Mouse (Mus musculus) lung, postnatal 0 days (tissue): ENCODE results near the gene Slc4a8. TPM values are rescaled to one million over a fixed set of nuclear protein-coding genes. Genes with fewer than 3 reads are reported as not detected.
A peak's percentile ranks its signal among the peaks of the same experiment; 100 is the strongest.

Experiments
- ATAC-seq: fragments of 200-750 bp; cut with Nextera tagmentation; 2 replicates; pipeline ENCODE4 v1.8.0; 2017; ENCODE audit warnings: moderate library complexity
- DNase-seq: peaks from one replicate; pipeline ENCODE4 v3.0.0-alpha.2; 2016; ENCODE audit warnings: low spot score
- H3K27ac ChIP-seq: fragments of 300-500 bp; sonication (generic); 2 replicates; pipeline ENCODE4 v1.5.1; 2014; ENCODE audit warnings: antibody characterized with exemption, mild to moderate bottlenecking, low read length, mixed read lengths
- H3K27me3 ChIP-seq: fragments of 300-500 bp; sonication (generic); replicated peaks from 2 replicates; pipeline ENCODE4 v1.6.1; 2014; ENCODE audit warnings: low read length, mixed read lengths; ENCODE audit not compliant: insufficient read depth
- H3K36me3 ChIP-seq: fragments of 300-500 bp; sonication (generic); 2 replicates; pipeline ENCODE4 v1.6.1; 2014; ENCODE audit warnings: low read length, mixed read lengths; ENCODE audit not compliant: insufficient read depth
- H3K4me1 ChIP-seq: fragments of 300-500 bp; sonication (generic); 2 replicates; pipeline ENCODE4 v1.6.1; 2014; ENCODE audit warnings: antibody characterized with exemption, low read depth, low read length, mixed read lengths; ENCODE audit not compliant: insufficient read depth
- H3K4me2 ChIP-seq: fragments of 300-500 bp; sonication (generic); replicated peaks from 2 replicates; pipeline ENCODE4 v1.6.1; 2014; ENCODE audit warnings: low read depth, mild to moderate bottlenecking, low read length, moderate library complexity, mixed read lengths
- H3K4me3 ChIP-seq: fragments of 300-500 bp; sonication (generic); 2 replicates; pipeline ENCODE4 v1.5.1; 2014; ENCODE audit warnings: low read depth, low read length
- H3K9ac ChIP-seq: fragments of 300-500 bp; sonication (generic); replicated peaks from 2 replicates; pipeline ENCODE4 v1.6.1; 2014; ENCODE audit warnings: low read depth, mild to moderate bottlenecking
- H3K9me3 ChIP-seq: fragments of 300-500 bp; sonication (generic); 2 replicates; pipeline ENCODE4 v1.6.1; 2016; ENCODE audit warnings: low read length, mixed read lengths
- CTCF ChIP-seq: IDR thresholded peaks from 2 replicates; pipeline ENCODE4 v1.5.1; 2016; ENCODE audit warnings: antibody characterized with exemption, mild to moderate bottlenecking
- EP300 ChIP-seq: IDR thresholded peaks from 2 replicates; pipeline ENCODE4 v1.6.1; 2016; ENCODE audit warnings: antibody characterized with exemption, mild to moderate bottlenecking, control low read depth
- WGBS: fragments of 180-500 bp; shearing (Covaris S2); extraction: QIAGEN DNeasy Blood & Tissue Kit; methylation state at CpG from one replicate; pipeline ENCODE4 v1.1.7; 2014; 5-methylcytosine and 5-hydroxymethylcytosine counted together
- polyA plus RNA-seq: library from polyadenylated mRNA; unstranded; fragments of >200 nt; fragmentation: Nextera tagmentation; extraction: Ambion mirVana; gene quantifications from 2 replicates; pipeline ENCODE4 v1.2.1, GENCODE M21; 2015

Gene Slc4a8
- polyA plus RNA-seq, 1 experiment from 2014 or later: 5.5 TPM

DNA sequence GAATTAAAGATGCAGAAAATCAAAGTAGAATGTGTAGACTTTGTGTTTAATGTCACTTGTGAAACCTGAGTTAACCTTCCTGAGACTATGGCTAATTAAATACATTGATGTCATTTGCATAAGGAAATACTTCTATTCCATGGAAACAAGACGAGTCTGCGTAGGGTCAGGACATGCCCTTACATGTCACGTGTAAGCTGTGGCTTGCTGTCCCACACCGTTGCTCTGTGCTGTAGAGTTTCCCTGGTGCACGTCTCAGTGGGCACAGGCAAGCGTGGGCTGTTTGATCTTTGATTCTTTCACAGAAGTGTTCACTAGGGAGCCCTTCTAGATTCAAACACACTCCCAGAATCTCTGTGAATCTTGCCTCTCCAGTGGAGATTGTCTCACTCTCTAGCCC lies 28.7 kb downstream of the Slc4a8 start:
- H3K36me3 ChIP-seq: no peaks in the 10 kb centered on the region
- no peaks in the 10 kb centered on the region for H3K4me1 ChIP-seq
- H3K9me3 ChIP-seq: no peaks in the 10 kb centered on the region
- H3K27ac ChIP-seq: no peak overlapping the region
- no peak overlapping the region for H3K4me2 ChIP-seq
- DNase-seq (no peak), ATAC-seq (no peak)
- no peaks in the 10 kb centered on the region for H3K27me3 ChIP-seq
- H3K4me3 ChIP-seq: no peak overlapping the region
- H3K9ac ChIP-seq: no peak overlapping the region
- no peak for TF ChIP-seq CTCF
- TF ChIP-seq EP300: no peak
- WGBS: 77% methylated on average over 6 of the region's 6 CpGs

DNA sequence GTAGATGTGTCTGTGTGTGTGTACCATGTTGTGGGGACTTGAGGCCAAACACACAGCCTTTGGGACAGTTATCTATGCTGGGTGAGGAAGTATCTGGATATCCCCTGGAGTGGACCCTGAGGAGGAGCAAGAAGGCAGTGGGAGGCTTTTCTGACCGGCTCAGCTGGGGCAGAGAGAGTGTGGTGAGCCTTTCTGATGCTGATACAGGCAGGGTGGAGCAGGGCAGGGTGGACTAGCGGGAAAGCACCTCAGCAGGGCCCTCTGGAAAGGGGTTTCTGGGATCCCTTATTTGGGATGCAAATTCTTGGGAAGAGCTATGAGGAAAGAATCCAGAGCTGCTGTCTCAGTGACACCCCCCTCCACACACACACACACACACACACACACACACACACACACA lies 30.8 kb downstream of the Slc4a8 start:
- DNase-seq: no peak
- no peaks in the 10 kb centered on the region for H3K27me3 ChIP-seq
- no peaks in the 10 kb centered on the region for H3K9me3 ChIP-seq
- 72% methylated on average over 2 of the region's 2 CpGs for WGBS
- H3K4me2 ChIP-seq: no peak overlapping the region
- H3K36me3 ChIP-seq: no peaks in the 10 kb centered on the region
- H3K27ac ChIP-seq: no peak overlapping the region
- TF ChIP-seq EP300 (no peak), CTCF (no peak)
- H3K4me3 ChIP-seq: no peak overlapping the region
- no peak overlapping the region for H3K9ac ChIP-seq
- no peaks in the 10 kb centered on the region for H3K4me1 ChIP-seq
- ATAC-seq: no peak

DNA sequence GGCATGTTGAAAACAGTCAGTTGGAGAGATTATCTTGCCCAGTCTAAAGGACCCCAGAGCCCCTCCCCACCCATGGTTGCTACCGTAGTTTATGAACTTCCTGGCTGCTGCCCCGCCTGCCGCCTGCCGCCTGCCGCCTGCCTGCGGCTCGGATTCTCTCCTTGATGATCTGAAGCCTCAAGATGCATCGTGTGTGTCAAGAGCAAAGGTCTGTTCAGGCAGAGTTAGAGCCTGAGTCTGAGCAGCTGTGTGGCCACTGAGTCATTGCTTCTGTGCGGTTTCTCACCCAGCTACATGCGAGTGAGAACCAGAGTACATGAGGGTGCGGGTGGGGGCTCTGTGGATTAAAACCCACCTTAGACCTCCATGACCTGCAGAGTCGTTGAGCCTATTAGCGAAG lies 39.4 kb downstream of the Slc4a8 start:
- ATAC-seq: no peak
- H3K27me3 ChIP-seq: no peaks in the 10 kb centered on the region
- DNase-seq: no peak
- no peak overlapping the region for H3K4me3 ChIP-seq
- no peak for TF ChIP-seq CTCF
- TF ChIP-seq EP300: no peak
- no peak overlapping the region for H3K27ac ChIP-seq
- H3K9me3 ChIP-seq: no peaks in the 10 kb centered on the region
- no peaks in the 10 kb centered on the region for H3K4me1 ChIP-seq
- H3K9ac ChIP-seq: no peak overlapping the region
- H3K36me3 ChIP-seq: no peaks in the 10 kb centered on the region
- 56% methylated on average over 13 of the region's 13 CpGs for WGBS
- H3K4me2 ChIP-seq: no peak overlapping the region

DNA sequence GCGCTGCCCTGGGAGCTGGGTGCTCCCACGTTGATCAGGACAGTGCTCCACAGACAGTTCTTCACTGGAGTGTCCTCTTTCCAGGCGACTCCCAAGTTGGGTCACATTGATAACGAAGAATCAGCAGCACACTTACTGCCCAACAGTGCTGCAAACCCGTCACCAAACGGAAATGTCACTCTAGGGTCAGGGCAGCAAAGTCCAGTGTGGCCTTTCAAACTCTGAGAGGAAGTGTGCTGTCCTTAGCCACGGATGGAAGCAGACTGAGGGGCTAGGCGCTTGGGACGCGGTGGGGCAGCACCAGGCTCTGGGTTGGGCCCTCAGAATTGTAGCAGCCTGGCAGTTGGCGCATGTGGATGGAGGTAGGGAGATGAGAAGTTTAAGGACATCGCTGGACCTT lies 46.5 kb downstream of the Slc4a8 start:
- Histone ChIP-seq H3K27ac (peak overlapping the region; percentile 43; the same call in 1 of the 2 replicates), H3K4me1 (no peaks in the 10 kb centered on the region; the same call in 1 of the 2 replicates), H3K36me3 (no peaks in the 10 kb centered on the region), H3K27me3 (no peaks in the 10 kb centered on the region), H3K9ac (no peak overlapping the region), H3K9me3 (no peaks in the 10 kb centered on the region), H3K4me3 (no peak overlapping the region), H3K4me2 (no peak overlapping the region)
- WGBS: 61% methylated on average over 12 of the region's 12 CpGs
- ATAC-seq: peak; percentile 75
- no peak for TF ChIP-seq EP300
- TF ChIP-seq CTCF: no peak
- peak; percentile 36 for DNase-seq

DNA sequence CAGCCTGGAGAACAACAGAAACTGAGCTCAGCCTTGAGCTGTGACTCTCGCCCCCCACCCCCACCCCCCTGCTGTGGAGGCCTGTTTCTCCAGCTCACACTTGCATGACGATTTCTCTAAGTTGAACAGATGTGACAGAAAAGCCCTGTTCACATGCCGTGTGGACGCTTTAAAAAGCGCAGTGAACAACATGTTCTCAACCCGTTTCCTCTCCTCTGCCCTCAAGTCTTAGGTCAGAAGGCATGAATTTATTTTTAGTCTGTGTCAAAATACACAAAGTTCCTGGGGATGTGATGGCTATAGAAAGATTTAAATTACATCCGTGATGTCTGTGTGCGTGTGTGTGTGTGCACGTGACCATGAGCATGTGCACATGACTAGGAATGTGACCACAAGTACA lies 46.9 kb downstream of the Slc4a8 start:
- ATAC-seq (peak; percentile 76), DNase-seq (peak; percentile 25)
- H3K4me2 ChIP-seq: no peak overlapping the region
- no peaks in the 10 kb centered on the region; the same call in 1 of the 2 replicates for H3K4me1 ChIP-seq
- 68% methylated on average over 9 of the region's 9 CpGs for WGBS
- H3K27me3 ChIP-seq: no peaks in the 10 kb centered on the region
- H3K27ac ChIP-seq: peak overlapping the region; percentile 43; the same call in 1 of the 2 replicates
- no peaks in the 10 kb centered on the region for H3K9me3 ChIP-seq
- H3K4me3 ChIP-seq: no peak overlapping the region
- no peak overlapping the region for H3K9ac ChIP-seq
- no peaks in the 10 kb centered on the region for H3K36me3 ChIP-seq
- peak; percentile 74 for TF ChIP-seq EP300
- TF ChIP-seq CTCF: no peak

DNA sequence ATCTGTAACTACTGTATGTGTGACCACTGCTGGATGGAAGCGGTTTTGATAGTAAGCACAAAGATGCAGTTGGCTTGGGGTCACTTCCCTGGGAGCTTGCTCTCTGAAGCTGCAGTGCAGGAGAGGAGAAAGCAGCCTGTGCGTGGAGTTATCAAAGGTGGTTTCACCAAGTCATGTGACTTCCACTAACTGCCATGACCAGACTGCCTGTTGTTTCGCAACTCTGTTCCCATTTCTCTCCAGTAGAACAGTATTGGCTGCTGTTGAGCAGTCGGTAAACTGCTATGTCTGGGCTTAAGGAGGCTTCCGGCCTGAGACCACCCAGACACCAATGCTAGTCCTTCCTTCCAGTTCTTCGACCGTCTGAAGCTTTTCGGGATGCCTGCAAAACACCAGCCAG lies 48.7 kb downstream of the Slc4a8 start:
- no peak overlapping the region for H3K4me3 ChIP-seq
- no peaks in the 10 kb centered on the region; the same call in 1 of the 2 replicates for H3K4me1 ChIP-seq
- H3K27ac ChIP-seq: no peak overlapping the region
- ATAC-seq (no peak), DNase-seq (no peak)
- 86% methylated on average over 8 of the region's 8 CpGs for WGBS
- no peaks in the 10 kb centered on the region for H3K27me3 ChIP-seq
- H3K9me3 ChIP-seq: no peaks in the 10 kb centered on the region
- no peak overlapping the region for H3K4me2 ChIP-seq
- no peak for TF ChIP-seq CTCF
- TF ChIP-seq EP300: no peak
- H3K36me3 ChIP-seq: no peaks in the 10 kb centered on the region
- H3K9ac ChIP-seq: no peak overlapping the region

DNA sequence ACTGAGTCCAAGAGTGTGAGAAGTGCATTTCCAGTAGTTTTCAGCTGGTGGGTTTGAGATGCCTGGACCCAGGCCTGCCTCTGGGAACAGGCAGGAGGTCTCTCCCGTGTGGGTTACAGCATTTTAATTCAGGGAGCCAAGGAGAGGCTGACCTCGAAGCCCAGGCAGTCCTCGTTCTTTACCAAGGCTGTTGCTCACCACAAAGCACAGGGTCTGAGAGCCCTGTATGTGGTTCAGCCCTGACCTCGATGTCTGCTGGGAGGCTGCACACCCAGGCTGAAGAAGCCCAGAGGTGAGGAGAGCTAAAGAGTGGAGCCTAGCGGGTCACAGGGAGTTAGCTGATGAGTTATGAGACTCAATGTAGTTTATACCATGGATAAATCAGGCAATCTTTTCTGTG lies 52.0 kb downstream of the Slc4a8 start:
- Histone ChIP-seq H3K4me2 (no peak overlapping the region), H3K9me3 (no peaks in the 10 kb centered on the region), H3K9ac (no peak overlapping the region), H3K27me3 (no peaks in the 10 kb centered on the region), H3K36me3 (no peaks in the 10 kb centered on the region), H3K4me3 (no peak overlapping the region), H3K4me1 (no peaks in the 10 kb centered on the region; the same call in 1 of the 2 replicates), H3K27ac (no peak overlapping the region)
- TF ChIP-seq EP300 (no peak), CTCF (no peak)
- ATAC-seq (no peak), DNase-seq (no peak)
- WGBS: 62% methylated on average over 5 of the region's 5 CpGs
